Mouse (Mus musculus): ENCODE results near the gene Ccdc102a. TPM values are rescaled to one million over a fixed set of nuclear protein-coding genes. Genes with fewer than 3 reads are reported as not detected.
"Not testable (repeated sequence)": the region's sequence is repeated elsewhere in the genome, so short reads cannot be mapped to it uniquely, and the experiment has no call there.

The Ccdc102a gene
- total RNA-seq, 2 experiments from 2014 or later, result 3.0 to 3.8 TPM

GRCm38 (mm10) chr8:94869146-94869545, 48.8 kb downstream of the Ccdc102a start:
- Histone ChIP-seq H3K4me3 (no peak overlapping the region), H3K27ac (peak overlapping the region; percentile 12; the same call in 1 of the 2 replicates)
- intact Hi-C loops (cut with DNase I), result no loop called here
- TF ChIP-seq CTCF (IDR thresholded peaks at IDR 0.05), result no peak
- DNase-seq, result no peak

- no peak overlapping the region for H3K27ac ChIP-seq
- no peak overlapping the region for H3K4me3 ChIP-seq
- TF ChIP-seq CTCF (IDR thresholded peaks at IDR 0.05), result no peak
- DNase-seq, result no peak
- intact Hi-C loops (cut with DNase I), result no loop called here
These were observed 51.0 kb downstream of the Ccdc102a start for GRCm38 (mm10) chr8:94866921-94867320.

DNA sequence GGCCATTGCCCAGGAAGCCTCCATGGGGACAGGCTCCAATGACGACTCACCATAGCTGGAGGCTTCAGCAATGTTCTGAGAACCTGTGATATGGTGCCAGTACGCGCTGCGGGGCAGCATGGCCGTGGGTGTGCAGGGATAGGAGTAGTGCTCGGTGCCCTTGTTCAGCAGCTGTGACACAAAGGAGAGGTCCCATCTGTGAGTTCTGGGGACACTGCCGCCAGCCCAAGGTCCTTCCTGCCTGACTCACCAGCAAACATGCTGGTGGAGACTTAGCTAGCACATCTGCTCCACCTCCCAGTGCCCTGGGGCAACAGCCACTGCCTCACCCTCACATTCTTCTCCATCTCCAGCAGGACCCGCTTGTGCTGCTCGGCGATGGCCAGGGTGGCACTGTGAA, 52.6 kb downstream of the Ccdc102a start:
- DNase-seq, result no peak
- no peak for TF ChIP-seq CTCF (IDR thresholded peaks at IDR 0.05)
- intact Hi-C loops (cut with DNase I), result no loop called here
- Histone ChIP-seq H3K27ac (no peak overlapping the region), H3K4me3 (no peak overlapping the region)

- peak; percentile 31 for TF ChIP-seq CTCF (IDR thresholded peaks at IDR 0.05)
- H3K27ac ChIP-seq, result 0 out of 2 replicates have a peak overlapping the region, but pooled peaks have one; percentile 8
- H3K4me3 ChIP-seq, result no peak overlapping the region
- DNase-seq, result no peak
- intact Hi-C loops (cut with DNase I), result no loop called here
These were observed 53.8 kb downstream of the Ccdc102a start for GRCm38 (mm10) chr8:94863897-94864673.

- no peak for TF ChIP-seq CTCF (IDR thresholded peaks at IDR 0.05)
- intact Hi-C loops (cut with DNase I), result no loop called here
- H3K27ac ChIP-seq, result peak overlapping the region; percentile 16; the same call in 1 of the 2 replicates
- H3K4me3 ChIP-seq, result no peak overlapping the region
- no peak for DNase-seq
These were observed 55.2 kb downstream of the Ccdc102a start for GRCm38 (mm10) chr8:94862487-94863220.

DNA sequence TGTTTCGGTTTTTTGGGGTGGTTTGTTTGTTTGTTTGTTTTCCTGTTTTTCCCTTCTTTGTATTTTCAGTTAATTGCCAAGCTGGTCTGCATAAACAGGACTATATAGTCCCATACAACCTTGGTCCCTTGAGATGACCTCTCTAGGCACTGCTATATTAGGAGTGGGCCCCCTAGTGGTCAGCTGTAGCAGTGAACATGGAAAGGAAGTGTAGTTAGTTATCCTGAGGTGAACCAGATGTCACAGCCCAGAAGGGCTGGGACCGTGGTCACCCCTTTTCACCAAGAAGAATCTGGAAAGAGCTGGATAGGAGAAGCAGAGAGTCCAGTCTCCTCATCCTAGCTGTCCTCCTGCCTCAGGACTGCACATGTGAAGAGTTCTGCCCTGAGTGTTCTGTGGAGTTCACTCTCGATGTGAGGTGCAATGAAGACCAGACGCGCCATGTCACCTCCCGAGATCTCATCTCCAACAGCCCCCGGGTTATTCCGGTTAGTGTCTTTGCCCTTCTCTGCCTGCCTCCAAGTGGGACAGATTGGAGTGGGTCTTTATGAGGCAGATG, 56.5 kb downstream of the Ccdc102a start:
- intact Hi-C loops (cut with DNase I), result no loop called here
- Histone ChIP-seq H3K4me3 (no peak overlapping the region), H3K27ac (no peak overlapping the region)
- peak; percentile 75 for DNase-seq
- peak; percentile 91; the same call in 1 of the 2 replicates for TF ChIP-seq CTCF (IDR thresholded peaks at IDR 0.05)

- intact Hi-C loops (cut with DNase I), result no loop called here
- no peak; the same call in 1 of the 2 replicates for TF ChIP-seq CTCF (IDR thresholded peaks at IDR 0.05)
- H3K27ac ChIP-seq, result peak within 1 kb of the TSS; percentile 93
- peak; percentile 93 for DNase-seq
- H3K4me3 ChIP-seq, result peak within 1 kb of the TSS; percentile 100
These were observed 60.3 kb downstream of the Ccdc102a start, which contains the start of gene Polr2c for GRCm38 (mm10) chr8:94857346-94858173. Gene Polr2c, plus strand, starts transcription at chr8:94857450.

DNA sequence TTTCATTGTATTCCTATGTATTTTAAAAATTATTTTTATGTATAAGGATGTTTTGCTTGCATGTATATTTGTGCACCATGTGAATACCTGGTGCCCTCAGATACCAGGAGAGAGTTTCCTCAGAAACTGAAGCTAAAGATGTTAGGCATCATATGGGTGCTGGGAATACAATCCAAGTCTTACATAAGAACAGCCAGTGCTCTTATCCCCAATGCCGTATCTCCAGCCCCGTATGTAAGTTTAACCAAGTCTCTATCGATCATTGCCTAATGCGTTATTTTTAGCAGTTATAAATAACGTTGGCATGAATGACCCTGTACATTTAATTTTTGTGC, 60.9 kb downstream of the Ccdc102a start:
- intact Hi-C loops (cut with DNase I), result no loop called here
- no peak for DNase-seq
- Histone ChIP-seq H3K27ac (peak overlapping the region; percentile 93), H3K4me3 (peak overlapping the region; percentile 100)
- TF ChIP-seq CTCF (IDR thresholded peaks at IDR 0.05), result no peak

- H3K4me3 ChIP-seq; H3K27ac ChIP-seq; DNase-seq; intact Hi-C loops (cut with DNase I): not testable (repeated sequence)
These were observed 63.1 kb downstream of the Ccdc102a start for GRCm38 (mm10) chr8:94854761-94855160.

Other genes with a start within 250 kb of the Ccdc102a start
- 1 to 10 TPM in 1 of 2 experiments, under 1 TPM in 1; 0.86 to 1.0 TPM for gene Pllp, start 221.8 kb downstream of the Ccdc102a start, total RNA-seq (2021)
- not detected for gene Ccl22, start 172.5 kb downstream of the Ccdc102a start, total RNA-seq (2021)
- 1 to 10 TPM in 1 of 2 experiments, under 1 TPM in 1; 0.36 to 1.0 TPM for gene Cx3cl1, start 146.1 kb downstream of the Ccdc102a start, total RNA-seq (2021)
- not detected for gene Ccl17, start 107.6 kb downstream of the Ccdc102a start, total RNA-seq (2021)
- gene Coq9, start 79.8 kb downstream of the Ccdc102a start, total RNA-seq (2021), result 100 to 1,000 TPM; 359 to 480 TPM
- 10 to 100 TPM; 29.7 to 44.5 TPM for gene Ciapin1, start 79.7 kb downstream of the Ccdc102a start, total RNA-seq (2021)
- 10 to 100 TPM; 47.3 to 49.8 TPM for gene Polr2c, start 60.6 kb downstream of the Ccdc102a start, total RNA-seq (2021)
- 1 to 10 TPM; 2.7 to 6.1 TPM for gene Dok4, start 41.8 kb downstream of the Ccdc102a start, total RNA-seq (2021)
- under 1 TPM in 1 of 2 experiments, not detected in 1; 0.28 TPM for gene Adgrg5, start 5.6 kb upstream of the Ccdc102a start, total RNA-seq (2021)
- gene Adgrg1, start 56.7 kb upstream of the Ccdc102a start, total RNA-seq (2021), result 10 to 100 TPM; 20.7 to 27.4 TPM
- gene Adgrg3, start 99.6 kb upstream of the Ccdc102a start, total RNA-seq (2021), result under 1 TPM; 0.28 to 0.43 TPM
- not detected for gene Drc7, start 137.0 kb upstream of the Ccdc102a start, total RNA-seq (2021)
- gene Katnb1, start 163.1 kb upstream of the Ccdc102a start, total RNA-seq (2021), result 1 to 10 TPM; 6.4 to 7.6 TPM